Mouse (Mus musculus): ENCODE data around the gene Sgk2.

DNA sequence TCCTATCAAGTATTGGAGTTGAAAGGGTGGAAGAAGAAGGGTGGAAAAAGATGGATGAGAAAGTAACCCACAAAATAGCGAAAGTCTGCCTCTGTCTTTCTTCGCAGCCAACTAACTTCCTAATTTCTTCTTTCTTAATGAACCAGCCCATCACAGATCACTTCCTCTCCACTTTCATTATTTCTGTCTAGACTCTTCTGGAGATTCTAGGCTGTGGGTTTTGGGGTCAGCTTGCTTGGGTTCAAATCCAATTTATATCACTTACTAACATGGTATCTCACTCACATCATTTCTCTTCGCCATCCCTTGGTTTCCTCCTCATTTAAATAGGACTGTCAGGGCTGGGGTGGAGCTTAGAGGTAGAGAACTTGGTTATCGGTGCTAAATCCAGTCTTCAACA lies 1.1 kb downstream of the Sgk2 start:
- TF ChIP-seq CTCF (IDR thresholded peaks at IDR 0.05; ENCODE audit: extremely low read depth, insufficient read length, insufficient replicate concordance, low read depth, low read length) (no peak), POLR2A (IDR thresholded peaks at IDR 0.05; ENCODE audit: low read depth, low read length) (no peak)
